Mouse (Mus musculus): ENCODE results near the gene Foxe3. TPM values are rescaled to one million over a fixed set of nuclear protein-coding genes. Genes with fewer than 3 reads are reported as not detected.

The Foxe3 gene
- total RNA-seq, 2 experiments from 2014 or later, result not detected

GRCm38 (mm10) chr4:114917091-114917490, 8.7 kb downstream of the Foxe3 start:
- DNase-seq, result peak; percentile 77 to 79

- no peak for DNase-seq
These were observed 9.8 kb downstream of the Foxe3 start for GRCm38 (mm10) chr4:114916056-114916455.

GRCm38 (mm10) chr4:114913594-114913962, 12.2 kb downstream of the Foxe3 start:
- peak; percentile 71 to 74 for DNase-seq

DNA sequence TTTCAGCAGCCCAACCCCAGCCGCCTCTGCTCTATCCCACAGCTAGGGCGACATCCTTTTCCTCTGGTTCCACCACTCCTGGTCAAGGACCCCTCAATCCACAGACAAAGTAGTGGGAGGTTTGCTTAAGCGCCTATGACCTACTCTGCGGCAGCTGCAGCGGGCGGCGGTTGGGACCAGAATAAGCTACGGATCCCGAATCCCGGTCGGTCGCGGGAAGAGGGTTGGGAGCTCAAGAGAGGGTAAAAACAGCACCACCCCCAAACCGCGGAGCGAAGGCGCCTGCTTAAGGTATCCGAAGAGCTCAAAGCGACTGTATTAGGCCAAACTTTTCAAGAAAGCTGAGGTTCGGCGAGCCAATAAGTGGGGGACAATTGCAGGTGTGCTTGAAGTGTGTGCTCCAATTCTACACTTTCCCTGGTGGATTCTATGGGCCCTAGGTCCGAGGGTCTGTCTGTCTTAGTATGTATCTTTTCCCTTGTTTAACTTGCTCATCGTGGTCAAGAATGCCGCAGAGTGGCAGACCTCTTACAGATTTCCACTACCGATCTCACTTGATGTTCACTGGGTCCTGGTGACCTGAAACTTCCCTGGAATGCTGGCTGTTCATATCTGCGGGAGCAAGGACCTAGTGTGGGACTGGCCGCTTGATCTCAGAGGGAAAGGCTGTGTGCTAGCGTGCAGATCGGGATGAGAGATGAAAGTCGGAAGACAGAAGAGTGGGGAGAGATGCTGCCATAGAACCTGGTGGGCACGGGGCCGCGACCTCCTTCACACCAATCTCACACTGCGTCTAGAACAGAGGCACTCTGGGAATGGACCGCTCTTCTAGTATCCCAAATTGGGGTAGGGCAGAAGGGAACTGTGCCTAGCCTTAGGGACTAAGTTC, 12.9 kb downstream of the Foxe3 start:
- DNase-seq, result no peak

GRCm38 (mm10) chr4:114909602-114910484, 16.0 kb downstream of the Foxe3 start:
- DNase-seq, result peak; percentile 34 to 62

GRCm38 (mm10) chr4:114908829-114909601, 16.8 kb downstream of the Foxe3 start, which contains the start of gene Foxd2:
Foxd2 (minus strand) TSS chr4:114908873.
- peak; percentile 93 to 97 for DNase-seq

- DNase-seq, result peak; percentile 36 to 47
These were observed 17.6 kb downstream of the Foxe3 start for GRCm38 (mm10) chr4:114907951-114908828.

DNA sequence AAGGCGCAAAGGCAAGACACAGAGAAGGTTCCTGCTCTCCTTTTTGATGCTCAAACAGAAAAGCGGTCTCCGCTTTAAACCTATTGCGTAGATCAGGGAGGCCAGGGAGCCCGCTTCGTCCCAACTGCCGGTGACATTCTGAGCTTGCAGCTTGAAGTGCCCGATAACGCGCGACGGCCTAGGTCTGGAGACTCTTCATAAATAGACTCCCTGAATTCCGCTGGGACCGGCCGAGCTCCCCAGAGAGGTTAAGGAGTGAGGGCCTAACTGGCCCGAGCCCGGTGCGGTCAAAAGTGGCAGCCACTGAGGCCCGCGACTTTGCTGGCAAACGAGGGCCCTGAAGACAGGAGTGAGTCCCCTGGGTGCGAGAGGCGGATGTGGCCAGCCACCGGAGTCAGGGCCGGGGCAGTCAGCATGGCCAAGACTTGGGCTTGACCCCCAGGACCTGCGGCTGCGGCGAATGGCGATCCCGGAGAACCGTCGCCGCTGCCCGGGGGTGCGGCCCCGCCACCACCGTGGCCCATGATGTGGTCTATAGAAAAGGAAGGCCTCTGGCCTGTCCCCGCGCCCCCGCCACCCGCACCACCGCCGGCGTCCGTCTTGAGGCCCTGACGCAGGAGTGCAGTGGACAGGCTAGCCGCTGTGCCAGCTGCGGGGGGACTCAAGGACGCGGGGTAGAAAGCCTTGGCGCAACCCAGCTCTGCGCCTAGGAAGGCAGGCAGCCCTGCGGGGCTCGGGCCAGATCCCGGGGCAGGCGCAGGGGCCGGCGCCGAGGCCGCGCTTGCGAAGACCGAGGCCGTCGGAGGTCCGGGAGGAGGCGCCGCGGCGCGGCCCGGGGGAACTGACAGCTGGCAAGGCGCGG, 18.5 kb downstream of the Foxe3 start:
- peak; percentile 53 to 58 for DNase-seq

GRCm38 (mm10) chr4:114905969-114906680, 19.7 kb downstream of the Foxe3 start:
- no peak for DNase-seq

DNA sequence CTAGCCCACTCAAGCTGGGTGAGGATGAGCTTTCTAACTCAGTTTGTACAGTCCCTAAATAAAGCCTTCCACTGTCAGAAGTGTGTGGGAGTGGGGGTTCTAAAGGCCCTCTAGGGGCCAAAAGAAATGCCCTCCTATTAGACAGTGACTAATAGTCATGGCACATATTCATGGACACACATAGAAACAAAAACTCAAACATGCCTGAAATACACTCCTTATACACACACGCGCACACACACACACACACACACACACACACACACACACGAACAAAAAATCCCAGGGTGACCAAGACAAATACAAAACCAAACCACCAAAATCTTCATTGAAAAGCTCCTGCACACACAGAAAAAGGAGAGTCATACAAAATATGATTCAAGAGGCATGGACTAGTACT, 20.3 kb downstream of the Foxe3 start:
- DNase-seq, result no peak

DNA sequence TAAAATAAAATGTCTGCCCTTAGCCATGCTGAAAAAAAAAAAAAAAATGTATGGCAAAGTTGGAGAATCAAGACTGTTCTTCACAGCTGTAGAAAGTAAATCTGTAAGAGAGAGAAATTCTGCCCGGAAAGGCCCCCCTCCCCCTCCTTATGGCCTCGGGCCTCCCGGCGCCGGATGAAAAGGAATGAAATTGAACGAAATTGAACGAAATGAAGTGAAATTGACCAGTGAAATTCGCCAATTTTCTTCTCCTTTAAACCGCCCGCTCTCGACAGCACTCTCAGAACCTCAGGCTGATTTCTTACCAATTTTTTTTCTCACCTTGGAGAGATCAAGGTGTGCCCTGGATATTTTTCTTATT, 22.4 kb downstream of the Foxe3 start:
- DNase-seq, result no peak

DNA sequence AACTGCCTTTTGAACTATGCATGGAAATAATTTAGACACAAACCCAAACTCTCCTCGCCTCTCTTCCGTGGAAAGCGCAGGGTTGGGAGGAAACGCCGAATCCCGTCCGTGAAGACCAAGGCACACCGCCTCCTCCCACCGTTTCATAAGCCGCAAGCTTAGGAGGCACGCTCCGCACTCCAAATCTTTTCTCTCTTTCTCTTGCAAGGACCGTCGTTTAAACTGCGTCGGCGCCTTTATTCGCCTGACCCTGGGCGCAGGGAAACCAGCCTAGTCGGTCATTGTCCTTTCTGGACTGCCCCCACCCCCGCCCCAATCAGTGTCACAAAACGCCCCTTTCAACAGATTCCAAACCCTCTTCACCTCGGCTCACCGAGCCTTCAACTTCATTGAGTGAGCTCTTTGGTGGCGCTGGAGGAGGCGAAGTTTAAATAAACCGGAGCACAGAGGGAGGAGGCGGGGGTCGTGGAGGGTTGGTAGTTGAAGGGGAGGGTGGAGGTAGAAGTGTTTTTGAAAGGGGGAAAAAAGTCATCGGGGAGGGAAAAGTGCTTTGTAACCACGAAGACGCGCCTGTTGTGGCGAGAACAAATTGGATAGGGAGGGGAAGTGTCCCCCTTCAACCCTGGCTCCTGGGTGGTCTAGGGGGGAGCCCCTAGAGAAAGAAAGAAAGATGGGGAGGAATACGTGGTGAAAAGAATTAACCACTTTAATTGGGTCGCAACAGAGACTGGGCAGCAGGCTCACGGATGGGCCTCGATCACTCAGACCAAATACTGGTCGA, 23.0 kb downstream of the Foxe3 start:
- no peak for DNase-seq

DNA sequence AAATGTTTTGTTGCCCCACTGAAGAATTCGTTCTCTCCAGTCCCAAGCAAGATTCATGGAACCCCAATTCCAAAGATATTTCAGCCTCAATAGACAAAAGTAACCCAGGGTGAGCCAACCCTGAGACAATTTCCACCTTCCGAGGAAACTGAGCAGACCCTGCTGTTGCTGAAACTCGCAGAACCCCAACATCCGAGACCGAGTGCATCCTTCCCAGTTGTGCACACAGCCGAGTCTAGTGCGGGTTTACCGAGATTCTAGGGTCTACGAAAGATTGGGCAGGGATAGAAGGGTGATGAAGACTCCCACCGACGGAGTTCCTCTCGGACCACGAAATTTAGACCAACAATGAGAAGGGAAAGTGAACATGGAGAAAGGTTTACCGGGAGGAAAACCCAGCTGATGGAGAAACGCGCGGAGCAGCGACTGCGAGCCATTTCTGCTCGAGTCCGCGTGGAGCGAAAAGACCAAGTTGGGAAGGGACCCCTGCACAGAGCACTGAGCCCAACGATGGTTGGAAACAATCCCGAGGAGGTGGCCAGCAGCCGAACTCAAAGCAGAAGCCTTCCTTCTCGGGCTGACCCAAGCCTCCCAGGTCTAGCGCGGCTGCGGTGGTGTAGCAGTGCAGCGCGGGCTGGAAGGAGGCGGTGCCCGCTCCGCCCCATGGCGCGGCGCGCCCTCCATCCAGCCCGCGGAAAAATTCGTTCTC, 24.0 kb downstream of the Foxe3 start:
- peak; percentile 19 to 28 for DNase-seq

DNA sequence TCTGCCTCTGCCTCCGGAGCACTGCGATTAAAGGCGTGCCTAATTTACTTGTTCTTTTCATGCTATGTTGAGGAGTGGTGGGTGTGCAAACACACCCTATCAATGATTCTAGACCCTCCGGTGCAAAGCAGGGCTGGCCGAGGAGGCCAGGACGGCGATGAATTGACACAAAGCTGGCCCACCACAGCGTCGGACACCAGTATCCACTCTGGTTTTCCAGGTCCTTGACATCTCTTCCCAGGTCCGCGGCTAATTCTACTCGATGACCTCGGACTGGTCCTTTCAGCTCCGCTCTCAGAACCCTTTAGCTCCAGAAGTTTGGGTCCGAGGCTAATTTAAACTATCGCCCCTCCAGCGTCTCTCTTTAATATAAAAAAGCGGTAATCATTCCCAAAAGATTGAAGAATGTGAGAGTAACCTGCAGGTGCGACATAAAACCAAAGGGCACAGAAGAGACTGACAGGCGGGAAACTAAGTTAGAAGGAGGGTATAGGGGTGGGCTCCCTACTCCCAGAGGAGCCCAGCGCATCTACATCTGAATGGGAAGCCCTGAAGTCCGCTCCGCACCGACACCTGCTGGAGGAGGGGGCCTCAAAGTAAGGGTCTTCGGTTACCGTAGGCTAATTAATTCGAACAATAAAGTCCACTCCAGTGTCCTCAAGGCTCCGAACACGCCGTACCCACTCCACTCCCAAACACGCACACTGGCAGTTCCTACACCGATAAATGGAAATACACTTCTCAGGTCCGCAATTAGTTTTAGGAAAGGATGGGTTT, 24.8 kb downstream of the Foxe3 start:
- DNase-seq, result no peak

GRCm38 (mm10) chr4:114899885-114900284, 25.9 kb downstream of the Foxe3 start:
- no peak for DNase-seq

DNA sequence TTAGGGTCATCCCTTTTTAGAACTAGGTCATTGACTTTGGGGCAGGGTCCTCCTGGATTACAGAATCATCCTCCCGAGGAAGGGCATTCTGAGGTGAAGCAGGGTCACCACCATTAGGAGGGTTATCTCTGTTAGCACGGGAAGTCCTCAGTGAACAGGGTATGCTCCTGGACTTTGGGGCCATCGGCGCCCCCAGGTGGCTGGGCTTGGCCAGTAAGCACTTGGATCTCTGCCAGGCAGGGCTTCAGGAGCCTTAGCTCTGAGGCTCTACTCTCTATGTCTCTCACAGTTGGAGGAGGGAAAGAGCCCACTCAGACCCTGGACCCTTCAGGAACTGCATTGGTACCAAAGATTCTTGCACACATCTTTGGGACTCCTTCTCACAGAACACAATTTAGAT, 28.0 kb downstream of the Foxe3 start:
- peak; percentile 58 to 61 for DNase-seq

- DNase-seq, result no peak
These were observed 43.6 kb downstream of the Foxe3 start for GRCm38 (mm10) chr4:114882232-114882631.
